Mouse (Mus musculus): ENCODE data around the gene Esr1.

The Esr1 gene

GRCm38 (mm10) chr10:4993802-4994201 is 382.4 kb downstream of the Esr1 start:
- DNase-seq (ENCODE audit: low spot score): no peak

- DNase-seq (ENCODE audit: low spot score): no peak
Observed at GRCm38 (mm10) chr10:4996592-4996991, 385.2 kb downstream of the Esr1 start.

DNA sequence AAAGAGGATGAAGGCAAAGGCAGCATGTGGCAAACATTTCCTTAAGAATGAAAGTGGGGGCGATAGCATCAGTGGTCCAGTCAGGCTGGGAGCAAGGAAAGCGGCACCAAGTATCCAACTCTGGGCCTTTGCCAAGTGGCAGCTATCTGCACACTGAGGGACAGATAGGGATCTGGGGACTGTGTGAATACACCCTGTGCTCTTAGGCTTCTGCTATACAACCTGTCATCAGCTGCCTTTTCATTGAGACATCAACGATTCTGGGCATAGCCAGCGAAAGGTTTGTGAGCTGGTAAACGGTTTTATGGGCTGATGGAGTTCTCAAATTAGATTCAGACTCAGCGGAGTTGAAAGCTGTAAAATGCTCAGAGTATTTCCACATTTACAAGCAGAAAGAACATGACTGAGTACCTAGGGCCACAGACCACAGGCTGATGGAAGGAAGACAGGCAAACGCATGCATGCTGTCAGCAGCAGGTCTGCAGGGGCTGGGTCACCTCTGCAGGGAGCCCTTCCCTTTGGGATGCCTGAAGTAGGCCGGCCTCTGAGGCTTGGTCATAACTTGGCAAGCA is 397.5 kb downstream of the Esr1 start:
- no peak for DNase-seq (ENCODE audit: low spot score)

DNA sequence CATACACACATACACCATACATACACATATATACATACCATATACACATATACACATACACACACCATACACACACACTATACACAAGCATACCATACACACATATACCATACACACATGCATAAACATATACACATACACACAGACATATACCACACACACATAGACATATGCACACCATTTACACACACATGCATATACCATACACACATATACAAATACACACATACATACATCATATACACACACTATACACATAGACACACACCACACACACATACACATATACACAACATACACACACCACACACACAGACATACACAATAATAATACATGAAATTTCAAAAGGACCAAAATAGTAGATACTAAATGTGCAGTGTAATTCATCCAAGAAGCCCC is 400.6 kb downstream of the Esr1 start:
- no peak for DNase-seq (ENCODE audit: low spot score)

DNA sequence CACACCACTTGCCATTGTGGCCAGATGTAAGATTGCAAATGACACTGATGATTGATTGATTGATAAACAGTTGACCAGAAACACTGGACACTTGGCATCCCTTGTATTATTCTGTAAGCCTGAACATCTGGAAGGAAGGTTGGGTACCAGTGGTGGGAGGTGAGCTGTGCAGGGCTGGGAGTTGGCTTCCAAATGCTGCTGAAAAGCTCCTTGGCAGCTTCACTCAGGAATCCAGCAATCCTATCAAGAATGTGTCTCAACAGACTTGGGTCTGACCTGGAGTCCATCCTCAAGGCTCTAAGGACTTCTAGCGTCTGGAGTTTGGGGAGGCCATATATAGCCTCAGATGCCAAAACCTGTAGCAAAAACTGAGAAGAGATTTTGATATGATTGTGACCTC is 403.6 kb downstream of the Esr1 start:
- no peak for DNase-seq (ENCODE audit: low spot score)

DNA sequence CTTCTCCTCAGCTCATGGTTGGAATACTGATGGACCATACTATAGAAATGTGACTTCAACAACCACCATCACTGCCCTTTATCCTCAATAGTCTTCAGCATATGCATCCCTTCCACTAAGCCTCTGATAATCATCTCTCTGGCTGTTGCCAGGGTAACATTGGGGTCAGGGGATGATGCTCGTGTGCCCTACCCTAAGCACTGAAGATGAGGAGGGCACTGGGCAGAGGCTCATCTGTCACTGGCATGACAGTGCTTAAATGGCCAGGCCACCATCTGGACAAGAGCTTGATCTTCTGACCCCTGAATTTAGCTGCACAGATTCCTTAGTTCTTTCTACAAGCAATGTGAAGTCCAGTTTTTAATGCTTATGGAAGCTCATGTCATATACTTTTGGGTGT is 405.8 kb downstream of the Esr1 start:
- no peak for DNase-seq (ENCODE audit: low spot score)

DNA sequence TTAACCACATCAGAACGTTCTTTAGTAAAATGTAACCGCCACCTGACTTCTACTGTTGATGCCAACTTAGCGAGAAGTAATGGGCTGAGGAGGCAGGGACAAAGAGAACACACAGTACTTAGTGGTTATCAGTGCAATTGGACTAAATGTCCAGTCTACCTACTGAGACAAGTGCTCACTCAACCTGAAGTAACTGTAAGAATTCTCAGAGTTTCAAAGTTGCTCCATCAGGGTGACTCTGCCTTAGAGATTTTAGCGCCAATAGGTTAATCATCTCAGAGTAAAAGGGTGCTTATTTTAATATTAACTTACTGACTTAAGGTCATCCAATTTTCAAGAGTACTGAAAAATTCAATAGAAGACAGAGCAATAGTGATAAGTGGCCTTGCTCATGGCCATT is 414.5 kb downstream of the Esr1 start:
- no peak for DNase-seq (ENCODE audit: low spot score)

DNA sequence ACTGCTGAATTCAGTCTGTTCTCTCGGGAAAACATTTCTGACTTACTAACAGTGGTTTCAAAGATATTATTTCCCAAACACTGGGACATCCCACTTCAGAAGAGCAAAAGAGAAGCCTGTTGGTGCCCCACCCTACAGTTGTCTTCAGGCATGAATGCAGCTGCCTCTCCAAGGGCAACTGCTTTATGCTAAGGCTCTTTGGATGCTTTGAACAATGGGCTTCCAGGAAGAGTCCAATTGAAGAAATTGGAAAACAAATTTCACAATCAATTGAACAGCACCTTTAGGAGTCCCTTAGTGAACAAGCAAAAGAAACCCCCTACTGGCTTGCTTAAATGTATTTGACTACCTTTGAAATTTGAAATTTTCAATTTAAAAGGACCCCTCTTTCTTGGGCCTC is 415.8 kb downstream of the Esr1 start:
- DNase-seq (ENCODE audit: low spot score): no peak

- no peak for DNase-seq (ENCODE audit: low spot score)
Observed at GRCm38 (mm10) chr10:5028301-5028700, 416.9 kb downstream of the Esr1 start.

DNA sequence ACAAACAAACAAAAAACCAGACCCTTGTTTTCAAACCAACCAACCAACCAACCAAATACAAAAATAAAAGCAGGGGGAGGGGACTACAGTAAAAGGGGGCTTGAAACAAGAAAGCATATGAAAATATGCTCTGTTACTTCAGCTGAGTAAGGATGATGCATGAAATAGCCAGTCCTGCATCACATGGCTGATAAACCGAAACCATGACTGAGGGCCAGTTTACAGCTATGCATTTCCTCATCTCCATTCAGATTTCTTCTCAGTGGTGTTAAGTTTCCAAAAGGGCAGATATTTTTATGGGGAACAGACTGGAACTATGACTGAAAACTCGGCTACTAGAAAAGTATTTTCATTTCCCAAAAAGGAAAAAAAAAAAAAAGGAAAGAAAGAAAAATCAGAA is 417.8 kb downstream of the Esr1 start:
- no peak for DNase-seq (ENCODE audit: low spot score)

GRCm38 (mm10) chr10:5029883-5030282 is 418.5 kb downstream of the Esr1 start:
- DNase-seq (ENCODE audit: low spot score): no peak

- no peak for DNase-seq (ENCODE audit: low spot score)
Observed at GRCm38 (mm10) chr10:5032192-5033048, 421.0 kb downstream of the Esr1 start.

DNA sequence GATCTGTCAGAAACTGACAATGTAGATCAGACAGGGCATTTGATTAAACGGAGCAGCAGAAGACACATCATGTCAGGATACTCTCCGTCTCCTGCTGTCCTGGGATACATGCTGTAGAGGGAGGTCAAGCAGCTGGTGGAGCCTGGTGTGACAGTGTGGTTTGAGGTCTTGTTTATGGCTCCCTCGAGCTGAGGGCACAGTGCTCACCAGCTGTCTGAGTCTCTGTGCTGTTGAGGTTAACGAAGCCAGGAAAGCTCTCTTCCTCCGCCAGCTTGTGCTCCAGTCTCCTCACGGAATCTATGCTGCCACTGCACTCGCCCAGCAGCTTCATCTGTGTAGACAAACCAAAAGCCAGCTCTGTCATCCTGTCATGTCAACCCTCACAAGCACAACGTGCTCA is 429.9 kb downstream of the Esr1 start:
- no peak for DNase-seq (ENCODE audit: low spot score)

DNA sequence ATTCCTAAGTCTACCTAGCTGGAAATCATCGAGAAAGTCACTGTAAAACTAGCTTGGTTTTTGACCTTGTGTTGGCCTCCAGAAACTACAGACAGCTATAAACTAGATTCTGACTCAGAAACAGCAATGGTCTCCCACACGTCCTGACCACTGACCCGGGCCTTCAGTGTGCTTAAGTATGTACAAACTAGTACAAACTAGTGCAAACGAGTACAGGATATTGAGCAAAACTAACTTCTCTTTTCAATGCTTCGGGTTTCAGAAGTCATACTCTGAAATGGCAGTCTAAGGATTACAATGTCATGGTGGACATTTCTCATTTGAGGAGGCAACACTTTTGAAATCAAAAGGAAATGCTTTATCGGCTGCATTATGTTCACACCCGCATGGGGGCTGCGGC is 433.1 kb downstream of the Esr1 start:
- DNase-seq (ENCODE audit: low spot score): no peak

- DNase-seq (ENCODE audit: low spot score): no peak
Observed at GRCm38 (mm10) chr10:5045213-5045612, 433.8 kb downstream of the Esr1 start.

DNA sequence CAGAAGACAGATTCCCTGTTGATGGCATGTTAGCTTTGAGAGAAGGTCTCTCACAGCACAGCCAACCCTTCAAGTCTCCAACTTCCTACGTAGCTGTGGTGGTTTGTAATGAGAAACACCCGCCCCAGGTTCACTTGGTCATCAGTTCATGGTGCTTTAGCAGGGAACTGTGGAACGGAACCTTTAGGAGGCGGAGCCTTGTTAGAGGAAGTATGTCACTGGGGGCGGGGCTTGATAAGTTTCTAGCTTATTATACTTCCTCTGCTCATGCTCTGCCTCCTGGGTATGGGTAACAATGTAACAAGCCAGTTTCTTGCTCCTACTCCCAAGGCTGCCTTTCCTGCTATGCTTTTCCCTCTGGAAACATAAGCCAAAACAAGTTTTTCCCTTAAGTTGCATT is 434.3 kb downstream of the Esr1 start:
- DNase-seq (ENCODE audit: low spot score): no peak

All from retina, embryonic 14.5 days (tissue).